Mouse (Mus musculus): ENCODE results near the gene Prr19.

Gene Prr19

GRCm38 (mm10) chr7:25292107-25292506 is 9.1 kb upstream of the Prr19 start:
- peak in 1 of 2 experiments; percentile 54 for DNase-seq (ENCODE audit: low spot score in 2 of 2)

DNA sequence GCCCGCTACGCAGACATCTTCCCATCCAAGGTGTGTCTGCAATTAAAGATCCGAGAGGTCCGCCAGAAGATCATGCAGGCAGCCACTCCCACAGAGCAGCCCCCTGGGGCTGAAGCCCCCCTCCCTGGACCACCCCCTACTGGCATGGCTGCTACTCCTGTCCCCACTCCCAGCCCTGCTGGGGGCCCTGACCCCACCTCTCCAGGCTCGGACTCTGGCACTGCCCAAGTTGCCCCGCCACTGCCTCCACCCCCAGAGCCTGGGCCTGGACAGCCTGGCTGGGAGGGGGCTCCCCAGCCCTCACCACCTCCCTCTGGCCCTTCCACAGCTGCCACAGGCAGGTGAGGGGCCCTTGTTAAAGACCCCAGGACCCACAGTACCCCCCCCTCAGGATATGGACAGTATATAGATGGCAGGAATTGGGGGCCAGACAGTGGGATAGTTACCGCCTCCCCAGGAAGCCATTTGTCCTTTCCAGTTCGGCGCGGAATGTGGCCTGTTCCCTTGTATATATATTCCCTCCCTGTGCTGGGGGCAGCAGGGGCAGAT is 7.9 kb upstream of the Prr19 start:
- DNase-seq (ENCODE audit: low spot score in 2 of 2): peak; percentile 18 to 58

DNA sequence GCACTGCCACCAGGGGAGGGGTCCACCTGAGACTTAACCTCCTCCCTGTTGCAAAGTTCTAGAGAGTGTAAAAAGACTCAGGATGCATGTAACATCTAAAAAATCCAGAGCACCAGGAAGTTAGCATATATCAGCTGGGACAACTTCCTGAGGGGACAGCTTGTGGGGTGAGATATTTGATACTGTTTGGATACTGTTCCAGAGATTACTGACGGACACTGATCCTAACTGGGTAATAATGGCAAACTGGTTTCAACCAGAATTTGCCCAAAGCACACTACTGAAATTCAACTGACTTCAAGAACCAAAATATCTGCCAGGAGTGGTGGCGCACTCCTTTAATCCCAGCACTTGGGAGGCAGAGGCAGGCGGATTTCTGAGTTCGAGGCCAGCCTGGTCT is 6.7 kb upstream of the Prr19 start:
- DNase-seq (ENCODE audit: low spot score in 2 of 2): no peak

DNA sequence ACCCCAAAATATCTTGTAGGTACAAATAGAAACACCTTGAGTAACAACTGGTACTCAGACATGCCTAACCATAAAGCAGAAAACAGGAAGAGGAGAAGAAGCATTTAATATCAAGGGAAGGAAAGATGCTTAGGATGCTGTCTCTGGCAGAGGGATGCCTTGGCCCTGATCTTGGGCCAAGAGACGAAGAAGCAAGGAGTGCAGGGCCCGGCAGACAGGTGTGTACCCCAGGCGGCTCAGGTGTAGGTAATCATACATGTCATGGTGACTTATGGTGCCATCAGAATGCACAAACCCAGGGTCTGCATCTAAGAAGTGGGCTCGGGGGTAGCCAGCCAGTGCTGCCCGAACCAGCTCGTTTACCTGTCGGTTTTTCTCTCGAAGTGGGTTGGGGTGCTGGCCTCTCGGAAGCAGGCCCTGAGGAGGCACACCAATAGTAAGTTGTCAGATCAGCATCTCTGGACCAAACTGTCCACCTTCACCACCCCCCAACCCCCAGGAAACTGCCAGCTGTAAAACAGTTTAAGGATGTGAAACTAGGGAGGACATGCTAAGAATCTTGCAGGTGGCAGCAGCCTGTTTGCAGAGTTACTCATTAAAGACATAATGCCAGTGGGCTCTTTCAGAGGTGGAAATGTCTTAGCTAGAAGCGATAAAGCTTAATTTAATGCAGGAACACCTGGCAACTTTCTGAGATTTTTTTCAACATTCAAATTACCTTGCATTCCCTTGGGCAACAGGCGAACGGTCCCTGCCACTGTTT is 6.1 kb upstream of the Prr19 start:
- DNase-seq (ENCODE audit: low spot score in 2 of 2): peak in 1 of 2 experiments; percentile 15

DNA sequence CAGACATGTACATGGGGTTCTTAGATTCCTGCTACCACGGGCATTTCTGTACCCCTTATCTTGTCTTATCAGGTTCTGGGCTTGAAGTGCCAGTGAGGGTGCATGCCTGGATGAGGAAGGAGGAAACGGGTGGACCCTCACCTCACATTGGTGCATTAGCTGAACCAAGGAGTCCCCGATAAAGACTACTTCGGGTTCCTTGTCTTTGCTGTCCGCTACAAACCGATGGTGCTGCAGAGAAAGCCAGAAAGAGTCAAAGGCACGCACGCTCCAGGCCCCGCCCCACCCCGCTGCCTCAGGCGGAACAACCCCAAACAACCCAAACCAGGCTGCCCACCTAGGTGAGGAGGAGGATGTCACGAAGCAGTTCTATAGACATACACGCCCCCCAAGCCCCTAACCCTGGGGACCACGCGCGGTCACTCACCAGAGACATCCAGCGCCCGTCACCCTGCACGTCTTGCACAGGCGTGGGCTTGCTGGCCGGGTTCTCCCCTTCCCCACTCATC is 4.2 kb upstream of the Prr19 start:
- no peak for DNase-seq (ENCODE audit: low spot score in 2 of 2)

GRCm38 (mm10) chr7:25297454-25298325 is 3.5 kb upstream of the Prr19 start, which contains the start of gene Pafah1b3:
Gene Pafah1b3 (minus strand): TSS chr7:25297986.
- DNase-seq (ENCODE audit: low spot score in 2 of 2): peak in 1 of 2 experiments; percentile 80

DNA sequence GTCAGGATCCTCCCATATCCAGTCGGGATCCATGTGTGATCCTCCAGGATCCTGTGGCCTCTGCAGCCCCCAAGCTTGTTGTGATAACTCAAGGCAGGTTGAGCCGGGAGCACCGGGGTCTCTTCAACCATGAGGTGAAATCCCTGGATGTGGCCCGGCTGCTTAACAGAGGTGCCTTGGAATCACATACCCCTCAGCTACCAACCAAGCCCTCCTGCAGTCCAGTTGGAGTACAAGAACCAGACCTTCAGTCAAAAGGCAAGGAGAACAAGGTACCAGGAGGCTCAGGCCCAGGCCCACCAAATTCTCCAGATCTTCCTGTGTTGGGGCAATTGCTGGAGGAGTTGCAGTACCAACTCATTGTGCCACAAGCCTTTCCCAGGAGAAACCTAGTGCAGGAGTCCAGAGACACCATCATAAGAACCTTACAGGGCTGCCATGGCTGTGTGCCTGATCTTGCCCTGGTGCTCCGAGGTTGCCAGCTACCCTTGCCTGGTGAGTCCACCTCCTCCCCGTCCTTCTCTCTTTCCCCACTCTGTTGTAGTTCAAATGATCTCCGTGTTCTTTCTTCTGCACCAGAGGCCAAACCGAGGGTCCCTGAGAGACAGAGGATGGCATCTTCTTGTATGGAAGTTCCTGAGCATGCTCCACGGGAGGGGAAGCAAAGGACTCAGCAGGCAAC is 1.9 kb downstream of the Prr19 start:
- no peak for DNase-seq (ENCODE audit: low spot score in 2 of 2)

GRCm38 (mm10) chr7:25303685-25304006 is 2.4 kb downstream of the Prr19 start:
- DNase-seq (ENCODE audit: low spot score in 2 of 2): no peak

GRCm38 (mm10) chr7:25305481-25305880 is 4.3 kb downstream of the Prr19 start:
- DNase-seq (ENCODE audit: low spot score in 2 of 2): no peak

DNA sequence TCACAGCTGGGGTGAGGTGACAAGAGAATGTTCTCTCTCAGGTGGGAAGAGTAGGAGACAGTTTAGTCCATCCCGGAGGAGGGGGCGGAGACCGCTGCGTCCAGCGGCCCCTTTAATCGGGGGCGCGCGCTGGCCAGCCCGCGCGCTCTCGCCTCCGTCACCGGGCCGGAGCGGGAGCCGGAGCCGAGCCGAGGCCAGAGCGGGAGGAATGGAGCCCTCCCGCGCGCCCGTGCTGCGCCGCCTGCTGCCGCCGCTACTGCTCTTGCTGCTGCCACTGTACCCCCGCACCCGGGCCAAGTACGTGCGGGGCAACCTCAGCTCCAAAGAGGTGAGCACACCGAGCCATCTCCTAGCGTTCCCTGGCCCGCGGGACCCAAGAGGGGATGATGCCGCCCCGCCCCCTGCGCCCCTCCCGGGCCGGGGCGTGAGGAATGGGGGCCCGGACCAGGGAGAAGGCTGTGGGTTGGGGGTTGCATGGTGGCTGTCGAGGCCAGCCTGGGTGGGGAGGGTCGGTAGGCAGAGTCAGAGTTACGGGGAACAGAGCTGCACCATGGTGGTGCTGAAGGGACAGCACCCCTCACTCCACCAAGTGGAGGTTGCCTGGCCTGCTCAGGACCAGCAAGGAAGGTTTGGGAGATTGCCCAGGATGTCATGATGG is 4.9 kb downstream of the Prr19 start, which contains the start of gene Tmem145:
Gene Tmem145 (plus strand): TSS at position 151 of the 658 bp plus-strand sequence.
- peak in 1 of 2 experiments; percentile 28 for DNase-seq (ENCODE audit: low spot score in 2 of 2)

GRCm38 (mm10) chr7:25306614-25306996 is 5.4 kb downstream of the Prr19 start:
- DNase-seq (ENCODE audit: low spot score in 2 of 2): no peak

GRCm38 (mm10) chr7:25308702-25309318 is 7.6 kb downstream of the Prr19 start:
- no peak for DNase-seq (ENCODE audit: low spot score in 2 of 2)

GRCm38 (mm10) chr7:25309425-25309824 is 8.2 kb downstream of the Prr19 start:
- no peak for DNase-seq (ENCODE audit: low spot score in 2 of 2)

DNA sequence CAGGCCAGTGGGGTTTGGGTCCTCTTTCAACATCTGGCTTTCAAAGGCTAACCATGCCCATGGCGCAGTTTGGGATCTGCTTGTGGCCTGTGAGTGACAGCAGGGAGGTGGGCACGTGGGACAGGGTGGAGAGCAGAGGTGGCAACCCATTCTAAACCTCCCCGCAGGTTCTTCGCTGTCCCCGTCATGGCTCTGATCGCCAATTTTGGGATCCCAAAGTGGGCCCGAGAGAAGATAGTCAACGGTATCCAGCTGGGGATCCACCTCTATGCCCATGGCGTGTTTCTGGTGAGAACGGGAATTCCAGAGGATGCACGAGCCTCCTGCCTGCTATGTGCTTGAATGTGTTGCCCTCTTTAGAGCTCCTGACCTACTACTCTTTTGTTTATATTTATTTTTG is 10.0 kb downstream of the Prr19 start:
- no peak for DNase-seq (ENCODE audit: low spot score in 2 of 2)

DNA sequence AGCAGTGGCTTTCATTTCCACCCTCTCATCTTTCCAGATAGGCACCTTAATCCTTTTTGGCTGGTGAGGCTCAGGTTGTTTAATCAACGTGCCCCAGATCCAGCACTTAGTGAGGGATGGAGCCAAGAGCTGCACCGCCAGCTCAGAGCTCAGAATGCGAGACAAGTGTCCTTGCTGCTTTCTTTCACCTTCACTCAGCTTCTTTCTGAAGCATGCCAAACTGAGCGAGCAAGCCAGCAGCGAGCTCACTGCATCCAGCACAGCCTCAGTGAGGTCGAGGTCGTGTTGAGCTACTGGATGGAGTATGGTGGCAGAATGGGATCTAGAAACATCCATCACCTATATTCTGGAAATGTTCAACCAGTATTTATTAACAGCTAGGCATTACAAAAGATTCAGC is 12.1 kb downstream of the Prr19 start:
- no peak for DNase-seq (ENCODE audit: low spot score in 2 of 2)

- no peak for DNase-seq (ENCODE audit: low spot score in 2 of 2)
Measured at GRCm38 (mm10) chr7:25314606-25315305, 13.5 kb downstream of the Prr19 start.

- DNase-seq (ENCODE audit: low spot score in 2 of 2): no peak
Measured at GRCm38 (mm10) chr7:25315306-25316041, 14.3 kb downstream of the Prr19 start.

DNA sequence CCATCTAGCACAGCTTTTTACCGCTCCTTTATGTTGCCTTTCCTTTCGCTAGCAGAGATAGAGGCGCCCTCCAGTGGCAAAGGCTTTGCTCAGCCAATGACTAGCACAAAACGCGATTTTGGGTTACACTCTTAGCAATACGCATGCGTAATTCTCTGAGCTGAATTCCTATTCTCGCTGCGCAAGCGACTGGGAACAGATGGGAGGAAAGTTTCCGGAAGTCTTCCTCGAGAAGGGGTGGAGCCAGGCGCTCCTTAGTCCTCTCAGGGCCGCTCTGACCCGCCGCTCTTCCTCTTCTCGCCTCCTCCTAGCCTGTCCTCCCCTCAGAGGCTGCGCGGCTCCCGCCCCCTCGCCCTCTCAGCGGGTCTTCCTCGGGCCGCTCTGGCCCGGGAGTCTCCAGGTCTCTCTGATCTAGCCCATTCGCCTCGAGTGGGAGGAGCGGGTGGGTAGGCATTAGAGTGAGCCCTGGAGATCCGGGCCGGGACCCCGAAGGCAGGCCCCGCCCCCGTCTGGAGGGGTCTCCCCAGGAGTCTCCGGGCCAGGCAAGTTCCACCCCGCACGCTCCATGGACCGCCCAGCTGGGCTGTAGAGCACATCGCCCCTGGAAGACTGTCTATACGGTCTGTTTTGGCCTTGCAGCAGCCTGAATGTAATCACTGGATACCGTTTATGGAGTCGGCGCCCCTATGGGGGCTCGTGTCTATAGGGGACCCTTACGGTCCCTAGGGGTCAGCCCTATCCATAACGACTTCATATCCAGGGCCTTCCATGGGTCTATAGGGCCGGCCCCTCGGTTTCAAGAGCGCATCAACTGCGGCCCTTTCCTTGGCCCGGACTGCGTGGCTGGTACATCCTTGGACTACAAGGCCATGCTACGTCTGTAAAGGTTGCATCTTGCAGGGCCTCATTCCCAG is 15.6 kb downstream of the Prr19 start, which contains the start of gene Megf8:
Gene Megf8 (plus strand): TSS at position 633 of the 914 bp plus-strand sequence.
- DNase-seq (ENCODE audit: low spot score in 2 of 2): peak; percentile 92 to 95
